Mouse (Mus musculus) thymus, adult 2 months (tissue): Measurements from ENCODE around the gene Capn7.

Source experiments
- CTCF ChIP-seq: fragments of 200-500 bp; IDR thresholded peaks from 2 replicates; pipeline ENCODE4 v1.5.1; 2012; ENCODE audit warnings: mild to moderate bottlenecking, control low read depth, low read length, moderate library complexity, borderline replicate concordance; ENCODE audit not compliant: control insufficient read depth, poor library complexity, insufficient read depth; ENCODE audit errors: extremely low read depth
- POLR2A ChIP-seq: fragments of 200-500 bp; IDR thresholded peaks from 2 replicates; pipeline ENCODE4 v1.6.1; 2012; ENCODE audit warnings: mild to moderate bottlenecking, low read length, control low read depth, moderate library complexity; ENCODE audit not compliant: control insufficient read depth, poor library complexity, insufficient read depth; ENCODE audit errors: extremely low read depth

- TF ChIP-seq CTCF: no peak
- TF ChIP-seq POLR2A: no peak
Observed at GRCm38 (mm10) chr14:31319546-31319945, 16.9 kb upstream of the Capn7 start.
